8 mouse cellular contexts compared by ENCODE assay signal in genomic region chr14:21824938-21825337, GRCm38 (mm10). TPM values are rescaled to one million over a fixed set of nuclear protein-coding genes. Genes with fewer than 3 reads are reported as not detected.
DNase-seq lines count a peak whose midpoint lies in the region; ATAC-seq and TF ChIP-seq lines count a peak whose summit lies in the region.

TSS of gene Vdac2 (plus strand) at chr14:21825238.

- H3K36me3 ChIP-seq in liver, adult 2 months (ENCODE audit: control insufficient read depth, insufficient read depth, low read length) = no peaks in the 10 kb centered on the region
- H3K36me3 ChIP-seq in embryonic facial prominence, embryonic 10.5 days (replicated peaks) = no peaks in the 10 kb centered on the region
- no peaks in the 10 kb centered on the region for H3K36me3 ChIP-seq in heart, embryonic 12.5 days

- WGBS in liver, adult 2 months = 86% methylated on average over 2 of the region's 2 CpGs
- 90% methylated on average over 2 of the region's 2 CpGs for WGBS in embryonic facial prominence, embryonic 10.5 days
- 78% methylated on average over 2 of the region's 2 CpGs for WGBS in heart, embryonic 12.5 days

- no peak for DNase-seq in liver, adult 2 months (ENCODE audit: extremely low read depth, low read depth, low spot score)
- DNase-seq in liver = no peak
- DNase-seq in embryonic facial prominence, embryonic 10.5 days (ENCODE audit: low spot score) = no peak
- no peak for DNase-seq in left cerebral cortex, postnatal 10 days (ENCODE audit: extremely low spot score in 1 of 2, low spot score in 2 of 2)
- DNase-seq in right cerebral cortex, postnatal 14 days = no peak
- DNase-seq in testis, postnatal 14 days (ENCODE audit: low spot score) = no peak

- no peak within 1 kb of the TSS for H3K4me3 ChIP-seq in liver, adult 2 months (ENCODE audit: insufficient read depth, low read depth, low read length)
- no peak within 1 kb of the TSS for H3K4me3 ChIP-seq in embryonic facial prominence, embryonic 10.5 days
- no peak within 1 kb of the TSS for H3K4me3 ChIP-seq in heart, embryonic 12.5 days

- no peak for TF ChIP-seq POLR2A in liver, adult 2 months (IDR thresholded peaks at IDR 0.05; ENCODE audit: extremely low read depth, insufficient read depth, low read length)

- no peaks in the 10 kb centered on the region for H3K27me3 ChIP-seq in liver, adult 2 months (ENCODE audit: control insufficient read depth, insufficient read depth, low read length)
- no peaks in the 10 kb centered on the region for H3K27me3 ChIP-seq in embryonic facial prominence, embryonic 10.5 days (replicated peaks; ENCODE audit: low read depth, poor library complexity, severe bottlenecking)
- no peaks in the 10 kb centered on the region for H3K27me3 ChIP-seq in heart, embryonic 12.5 days (replicated peaks)

- no peak for TF ChIP-seq CTCF in liver, adult 2 months (IDR thresholded peaks at IDR 0.05; ENCODE audit: low read depth, low read length)

- no peak for ATAC-seq in heart, embryonic 12.5 days (ENCODE audit: insufficient number of reproducible peaks, low FRiP score)
- ATAC-seq in monocyte, adult 5-6 weeks (replicated peaks; ENCODE audit: insufficient number of reproducible peaks, low FRiP score, low TSS enrichment, poor library complexity, severe bottlenecking) = no peak

- H3K9me3 ChIP-seq in embryonic facial prominence, embryonic 10.5 days = no peaks in the 10 kb centered on the region
- no peaks in the 10 kb centered on the region for H3K9me3 ChIP-seq in heart, embryonic 12.5 days (replicated peaks)

- H3K9ac ChIP-seq in liver, adult 2 months (ENCODE audit: low read depth, low read length) = no peak within 1 kb of the TSS
- H3K9ac ChIP-seq in heart, embryonic 12.5 days = no peak within 1 kb of the TSS

- H3K4me1 ChIP-seq in liver, adult 2 months (ENCODE audit: control insufficient read depth, insufficient read depth, low read length) = peaks cover 6% of the 10 kb centered on the region; the same call in 1 of the 2 replicates
- peaks cover 6% of the 10 kb centered on the region; the same call in 1 of the 2 replicates for H3K4me1 ChIP-seq in embryonic facial prominence, embryonic 10.5 days
- peaks cover 64% of the 10 kb centered on the region for H3K4me1 ChIP-seq in heart, embryonic 12.5 days (replicated peaks)

- H3K4me2 ChIP-seq in heart, embryonic 12.5 days = peak within 1 kb of the TSS; percentile 15; the same call in 1 of the 2 replicates

- intact Hi-C loops in left cerebral cortex, postnatal 10 days (cut with DNase I) = no loop called here

- no peaks in the 10 kb centered on the region for H3K79me2 ChIP-seq in liver, adult 2 months (ENCODE audit: control insufficient read depth, insufficient read depth, low read length)

- H3K27ac ChIP-seq in liver, adult 2 months (replicated peaks; ENCODE audit: insufficient read depth, low read depth, low read length) = no peak within 1 kb of the TSS
- H3K27ac ChIP-seq in embryonic facial prominence, embryonic 10.5 days (replicated peaks) = no peak within 1 kb of the TSS
- H3K27ac ChIP-seq in heart, embryonic 12.5 days (ENCODE audit: poor library complexity, severe bottlenecking) = peak within 1 kb of the TSS; percentile 97

RNA-seq across cellular contexts. Expression of gene Vdac2, which starts in this region (rescaled TPM):
- 87.0 and 89.3 TPM in 2 replicates for total RNA-seq in liver, adult 2 months (2014; rRNA removed)
- polyA plus RNA-seq in liver, adult 2 months (2012; rRNA removed) = 66.0 and 108 TPM in 2 replicates
- 286 TPM in 2 replicates for polyA plus RNA-seq in embryonic facial prominence, embryonic 10.5 days (2016; fragmentation: Nextera tagmentation; extraction: Ambion mirVana)
- polyA plus RNA-seq in heart, embryonic 12.5 days (2016; fragmentation: Nextera tagmentation; extraction: Ambion mirVana) = 444 and 446 TPM in 2 replicates
- total RNA-seq in left cerebral cortex, postnatal 10 days (2021) = 100 to 1,000 TPM; 210 to 217 TPM
- 210 to 264 TPM (median 238 TPM) in 3 replicates for total RNA-seq in monocyte, adult 5-6 weeks (2017)
